Mouse (Mus musculus): ENCODE data around the gene Pnck.

The Pnck gene

DNA sequence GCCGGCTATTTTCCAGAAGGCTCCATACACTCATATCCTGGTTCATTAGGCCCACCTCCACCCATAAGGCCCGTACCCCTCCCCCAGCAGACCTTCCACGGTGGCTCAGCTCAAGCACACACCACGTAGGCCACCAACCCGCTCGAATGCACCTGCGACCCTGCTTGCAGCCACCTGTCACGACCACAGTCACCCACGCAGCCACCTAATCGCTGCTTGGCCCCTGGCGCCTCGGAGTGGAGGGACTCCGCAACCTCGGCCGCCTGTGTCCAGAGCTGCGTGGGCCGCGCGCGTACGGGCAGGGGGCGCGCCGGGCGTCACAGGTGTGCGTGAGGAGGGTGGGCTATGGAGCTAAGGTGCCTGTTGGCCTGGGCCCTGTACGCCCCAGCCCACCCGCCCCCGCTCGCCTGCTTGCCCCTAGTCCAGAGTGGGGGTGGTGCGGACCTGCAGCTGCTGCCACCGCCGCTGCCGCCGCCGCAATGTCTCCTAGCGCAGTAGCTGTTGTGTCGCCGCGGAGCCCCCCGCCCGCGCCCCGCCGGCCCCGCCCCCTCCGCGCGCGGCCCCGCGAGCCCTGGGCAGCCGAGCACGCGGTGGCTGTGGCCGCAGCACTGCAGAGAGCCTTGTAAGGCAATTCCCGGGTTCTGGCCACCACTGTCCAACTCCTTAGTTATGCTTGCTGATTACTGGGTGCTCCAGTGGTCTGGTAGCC is at the start of gene Pnck:
TSS of gene Pnck (minus strand) at position 543 of the 709 bp plus-strand sequence.
- DNase-seq (ENCODE audit: extremely low spot score, low spot score) = peak; percentile 40

DNA sequence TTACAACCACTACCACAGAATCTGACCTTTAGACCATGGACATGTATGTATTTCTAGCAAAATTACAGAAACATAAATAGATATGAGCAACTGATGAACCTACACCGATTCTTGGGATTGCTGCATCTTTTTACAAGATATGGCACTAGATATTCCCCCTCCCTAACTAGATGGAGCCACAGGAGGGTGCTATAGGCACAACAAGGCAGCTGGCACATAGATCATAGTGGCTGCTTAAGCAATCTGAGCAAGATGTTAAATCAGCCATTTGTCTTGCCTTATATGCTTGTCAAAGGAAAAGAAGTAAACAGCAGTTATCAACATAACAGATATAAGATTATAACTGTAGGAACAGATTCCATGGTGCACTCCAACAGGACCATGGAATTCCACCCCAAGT is 40.6 kb upstream of the Pnck start:
- DNase-seq (ENCODE audit: extremely low spot score, low spot score) = no peak

DNA sequence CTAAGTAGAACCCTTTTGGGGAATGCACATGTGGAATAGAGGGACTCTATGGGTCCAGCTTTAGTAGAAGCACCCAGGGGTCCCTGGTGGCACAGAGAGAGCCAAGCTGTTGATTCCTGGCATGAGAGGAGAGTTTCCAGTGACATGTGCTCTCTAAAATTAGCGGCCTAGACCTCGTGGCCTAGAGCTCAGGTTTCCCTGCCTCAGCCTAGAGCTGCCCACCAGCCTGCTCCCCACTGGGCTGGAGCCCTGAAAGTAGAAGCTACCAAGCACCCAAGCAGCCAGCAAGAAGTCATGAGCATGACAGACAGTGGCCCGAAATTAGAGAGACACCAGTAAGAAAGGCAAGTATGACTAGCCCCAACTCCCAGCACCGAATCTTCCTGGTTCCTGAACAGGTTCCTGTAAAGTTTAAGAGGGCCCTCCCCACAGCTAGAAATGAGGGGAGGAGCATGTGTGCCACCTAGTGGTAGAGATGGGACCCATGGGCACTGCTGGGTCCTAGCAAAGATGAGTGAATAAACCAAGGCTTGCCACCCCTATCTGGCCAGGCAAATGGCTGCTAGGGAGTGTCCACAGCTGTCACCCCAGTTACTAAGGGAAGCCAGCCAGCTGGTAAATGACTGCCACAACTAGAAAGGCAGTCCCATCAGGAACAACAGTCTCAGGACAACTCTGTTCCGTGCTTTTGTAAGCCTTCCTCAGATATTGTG is 31.2 kb upstream of the Pnck start:
- DNase-seq (ENCODE audit: extremely low spot score, low spot score) = no peak

DNA sequence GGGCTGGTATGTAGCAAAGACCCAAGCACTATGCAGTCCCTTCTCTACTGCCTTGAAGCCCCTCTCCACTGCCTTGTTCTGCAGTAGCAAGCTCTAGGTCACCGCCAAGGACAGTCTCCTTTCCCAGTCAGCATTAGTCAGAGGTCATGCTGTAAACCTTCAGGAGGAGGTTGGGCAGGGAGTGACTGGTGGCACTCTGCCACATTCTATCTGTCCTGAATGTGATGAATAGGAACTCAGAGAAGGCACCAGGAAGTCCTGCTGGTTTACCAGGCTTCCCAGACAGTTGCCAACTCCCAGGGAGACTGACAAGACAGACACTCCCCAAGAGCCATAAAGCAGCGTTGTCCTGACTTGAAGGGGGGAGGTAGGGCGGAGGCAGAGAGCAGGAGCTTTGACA is 25.7 kb upstream of the Pnck start:
- no peak for DNase-seq (ENCODE audit: extremely low spot score, low spot score)

DNA sequence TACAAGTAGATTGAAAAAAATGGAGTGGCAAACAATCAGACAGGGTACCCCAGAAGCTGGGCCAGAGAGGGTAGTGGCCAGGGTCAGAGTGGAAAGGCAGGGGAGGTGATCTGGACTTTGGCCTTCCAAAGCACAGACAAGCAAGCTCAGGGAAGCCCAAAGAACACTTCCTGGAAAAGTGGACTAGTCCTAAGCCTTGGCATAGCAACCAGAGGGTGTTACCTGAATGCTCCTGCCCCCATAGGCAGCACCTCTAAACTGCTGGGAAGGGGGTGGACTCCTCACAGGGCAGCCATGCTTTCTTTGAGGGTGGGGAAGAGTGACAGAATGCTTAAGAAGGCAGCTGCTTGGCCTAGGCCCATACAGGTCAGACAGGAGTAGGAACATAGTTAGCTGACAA is 25.1 kb upstream of the Pnck start:
- no peak for DNase-seq (ENCODE audit: extremely low spot score, low spot score)

DNA sequence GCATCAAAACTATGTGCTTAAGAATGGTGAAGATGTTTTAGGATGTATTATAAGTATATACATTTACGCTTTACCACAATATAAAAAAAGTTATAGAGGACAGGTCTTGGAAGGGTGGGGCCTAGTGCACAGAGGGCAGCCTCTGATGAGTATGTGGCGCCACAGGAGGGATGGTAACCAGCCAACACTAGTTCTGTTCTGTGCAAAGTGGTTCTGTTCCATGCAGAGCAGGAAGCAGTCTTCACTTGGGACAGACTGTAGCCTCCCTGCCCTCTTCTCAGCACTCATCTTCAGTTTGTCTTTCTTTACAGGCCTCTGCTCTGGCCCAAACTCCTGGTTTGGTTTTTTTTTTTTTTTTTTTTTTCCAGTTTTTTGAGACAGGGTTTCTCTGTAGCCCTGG is 24.2 kb upstream of the Pnck start:
- no peak for DNase-seq (ENCODE audit: extremely low spot score, low spot score)

DNA sequence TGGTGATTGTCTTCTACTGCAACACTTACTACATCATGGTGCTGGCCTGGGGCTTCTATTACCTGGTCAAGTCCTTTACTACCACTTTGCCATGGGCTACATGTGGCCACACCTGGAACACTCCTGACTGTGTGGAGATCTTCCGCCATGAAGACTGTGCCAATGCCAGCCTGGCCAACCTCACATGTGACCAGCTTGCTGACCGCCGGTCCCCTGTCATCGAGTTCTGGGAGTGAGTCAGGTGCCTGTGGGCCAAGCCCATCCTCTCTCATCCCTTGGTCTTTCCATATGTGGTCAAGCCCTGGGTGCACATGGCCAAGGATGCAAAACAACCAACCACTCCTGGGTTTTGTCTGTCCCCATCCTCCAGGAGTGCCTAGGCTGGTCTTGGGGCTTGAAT is 16.8 kb upstream of the Pnck start:
- DNase-seq (ENCODE audit: extremely low spot score, low spot score) = no peak

DNA sequence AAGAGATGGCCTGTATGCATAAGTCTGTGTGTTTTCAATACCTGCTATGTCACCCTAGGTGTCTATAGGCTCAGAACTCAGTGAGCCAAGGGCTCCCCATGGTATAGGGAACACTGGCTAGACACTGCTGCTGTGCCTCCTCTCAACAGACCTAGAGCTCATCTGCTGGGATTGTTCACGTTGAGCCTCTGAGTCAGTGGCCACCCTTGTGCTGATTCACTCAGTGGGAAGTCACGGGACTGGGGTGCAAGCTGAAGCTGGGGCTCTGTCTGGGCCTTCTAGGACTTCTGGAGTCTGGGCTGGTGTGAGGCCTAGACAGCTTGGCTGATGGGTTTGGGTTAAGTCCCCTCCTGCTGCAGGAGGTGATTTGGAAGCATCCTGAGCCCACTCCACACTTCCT is 15.3 kb upstream of the Pnck start:
- DNase-seq (ENCODE audit: extremely low spot score, low spot score) = no peak

DNA sequence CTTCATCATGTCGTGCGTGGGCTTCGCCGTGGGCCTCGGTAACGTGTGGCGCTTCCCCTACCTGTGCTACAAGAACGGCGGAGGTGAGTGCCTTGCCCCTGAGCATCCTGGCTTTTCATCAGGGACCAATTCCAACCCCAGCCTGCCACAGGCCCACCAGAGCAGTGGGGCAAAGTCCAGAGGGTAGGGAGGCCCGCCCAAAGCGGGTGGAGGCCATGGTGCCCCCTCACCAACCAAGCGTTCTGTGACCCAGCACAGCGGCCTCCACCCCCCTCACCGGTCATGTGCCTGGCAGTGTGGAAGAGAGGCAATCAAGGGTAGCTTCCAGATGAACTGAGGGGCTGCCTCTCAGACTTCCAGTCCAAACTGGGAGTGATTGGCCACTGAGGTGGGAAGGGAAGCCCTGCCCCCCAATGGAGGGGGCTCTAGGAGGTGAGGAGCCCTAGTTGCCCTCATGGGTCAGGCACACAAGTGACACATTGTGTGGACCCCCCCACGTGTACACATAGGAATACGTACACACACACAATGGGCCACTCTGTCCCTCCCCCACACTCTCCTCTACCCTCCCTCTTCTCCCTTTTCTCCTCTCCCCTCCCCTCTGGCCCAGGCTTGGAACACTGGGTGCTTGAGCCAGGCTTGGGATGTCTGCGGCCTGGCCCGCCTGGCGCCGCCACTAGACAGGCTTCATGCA is 14.2 kb upstream of the Pnck start:
- DNase-seq (ENCODE audit: extremely low spot score, low spot score) = peak; percentile 36

DNA sequence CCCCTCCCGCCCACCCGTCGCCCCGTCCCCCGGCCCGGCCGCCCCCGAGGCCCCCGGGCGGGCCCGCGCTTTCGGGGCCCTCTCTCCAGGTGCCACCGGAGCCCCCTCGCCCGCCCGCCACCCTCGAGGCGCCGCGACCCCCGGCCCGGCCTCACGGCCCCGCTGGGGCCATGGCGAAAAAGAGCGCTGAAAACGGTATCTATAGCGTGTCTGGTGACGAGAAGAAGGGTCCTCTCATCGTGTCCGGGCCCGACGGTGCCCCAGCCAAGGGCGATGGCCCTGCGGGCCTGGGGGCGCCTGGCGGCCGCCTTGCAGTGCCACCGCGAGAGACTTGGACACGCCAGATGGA is 13.7 kb upstream of the Pnck start:
- no peak for DNase-seq (ENCODE audit: extremely low spot score, low spot score)

DNA sequence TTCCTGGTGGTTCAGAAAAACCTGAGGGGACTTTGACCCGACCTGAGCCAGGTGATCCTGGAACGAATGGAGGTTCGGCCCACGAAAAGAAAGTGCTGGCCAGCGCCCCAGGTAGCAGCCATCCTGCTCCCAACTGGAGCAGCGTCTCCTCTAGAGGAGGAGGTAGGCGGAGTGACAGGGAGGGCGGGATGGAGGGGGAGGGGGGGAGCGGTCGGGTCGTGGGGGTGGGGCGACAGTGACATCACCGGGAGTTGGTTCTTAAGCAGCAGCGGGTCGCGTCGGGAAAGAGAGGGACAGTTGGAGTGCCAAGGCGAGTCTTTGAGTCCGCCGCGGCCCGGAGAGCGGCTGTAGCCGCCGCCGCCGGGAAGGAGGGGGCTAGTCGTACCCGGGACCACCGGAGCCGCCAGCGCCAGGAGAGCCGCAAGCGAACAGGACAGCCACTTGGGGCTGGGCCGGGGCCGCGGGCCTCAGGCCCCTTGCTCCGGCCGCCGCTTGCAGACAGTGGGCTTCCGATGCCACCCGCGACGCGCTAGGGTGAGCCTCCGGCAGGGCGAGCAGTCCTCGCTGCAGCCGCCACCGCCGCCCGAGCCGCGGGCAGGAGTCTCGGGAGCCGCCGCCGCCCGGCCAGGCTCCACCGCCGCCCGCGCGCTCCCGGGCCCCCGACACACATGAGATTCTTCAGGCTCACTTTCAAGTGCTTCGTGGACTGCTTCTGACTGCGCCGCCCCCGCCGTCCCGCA is 13.1 kb upstream of the Pnck start, which contains the start of gene Slc6a8:
TSS of gene Slc6a8 (plus strand) at position 272 of the 740 bp plus-strand sequence.
- peak; percentile 62 for DNase-seq (ENCODE audit: extremely low spot score, low spot score)

DNA sequence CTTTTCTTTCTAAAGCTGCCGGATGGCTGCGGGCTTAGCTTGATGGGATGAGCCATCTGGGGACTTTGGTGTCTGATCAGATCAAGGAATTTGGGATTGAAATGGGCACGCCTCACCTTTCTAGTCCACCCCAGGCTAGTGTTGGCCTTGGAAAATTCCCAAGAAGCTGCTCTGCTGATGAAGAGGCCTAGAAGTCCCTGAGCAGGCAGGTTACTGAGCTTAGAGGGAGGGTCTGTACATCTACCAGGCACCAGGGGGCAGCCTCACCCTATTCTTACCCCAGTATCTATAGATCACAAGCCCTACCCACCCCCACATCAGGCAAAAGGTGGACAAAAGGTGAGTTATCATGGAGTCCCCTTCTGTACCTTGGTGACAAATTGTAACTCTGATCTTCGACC is 12.1 kb upstream of the Pnck start:
- peak; percentile 37 for DNase-seq (ENCODE audit: extremely low spot score, low spot score)

DNA sequence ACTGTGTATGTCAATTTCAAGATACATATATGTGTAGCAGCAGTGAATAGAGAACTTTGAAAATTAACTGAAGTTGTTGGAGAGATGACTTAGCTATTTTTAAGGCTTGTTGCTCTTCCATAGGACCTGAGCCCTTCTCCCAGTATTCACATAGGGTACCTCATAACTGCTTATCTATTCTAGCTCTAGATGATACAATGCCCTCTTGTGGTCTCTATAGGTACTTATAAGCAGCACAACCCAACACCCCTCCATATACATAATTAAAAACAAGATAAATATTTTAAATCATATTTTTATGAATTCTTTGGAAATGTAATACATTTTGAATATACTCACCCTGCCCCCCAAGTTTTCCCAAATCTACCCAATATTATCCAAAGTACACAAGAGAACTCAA is 3.2 kb upstream of the Pnck start:
- no peak for DNase-seq (ENCODE audit: extremely low spot score, low spot score)

DNA sequence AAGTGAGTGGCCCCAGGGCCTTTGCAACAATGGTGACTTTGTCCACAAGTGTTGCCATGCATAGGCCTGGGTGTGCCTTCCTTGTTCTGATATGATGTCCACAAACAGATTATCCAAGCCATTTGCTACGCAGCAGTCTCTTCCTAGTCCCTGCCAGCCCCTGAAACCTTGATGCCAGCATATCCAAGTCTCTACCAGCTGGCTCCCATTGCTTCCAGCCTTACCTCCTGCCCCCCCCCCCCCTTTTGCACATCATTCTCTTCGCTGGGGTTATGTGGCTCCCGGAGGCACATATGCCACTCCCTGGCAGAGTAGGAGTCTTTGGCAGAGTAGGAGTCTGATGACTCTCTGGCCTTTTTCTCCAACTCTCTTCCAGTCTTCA is 358 bp upstream of the Pnck start:
- DNase-seq (ENCODE audit: extremely low spot score, low spot score) = no peak

DNA sequence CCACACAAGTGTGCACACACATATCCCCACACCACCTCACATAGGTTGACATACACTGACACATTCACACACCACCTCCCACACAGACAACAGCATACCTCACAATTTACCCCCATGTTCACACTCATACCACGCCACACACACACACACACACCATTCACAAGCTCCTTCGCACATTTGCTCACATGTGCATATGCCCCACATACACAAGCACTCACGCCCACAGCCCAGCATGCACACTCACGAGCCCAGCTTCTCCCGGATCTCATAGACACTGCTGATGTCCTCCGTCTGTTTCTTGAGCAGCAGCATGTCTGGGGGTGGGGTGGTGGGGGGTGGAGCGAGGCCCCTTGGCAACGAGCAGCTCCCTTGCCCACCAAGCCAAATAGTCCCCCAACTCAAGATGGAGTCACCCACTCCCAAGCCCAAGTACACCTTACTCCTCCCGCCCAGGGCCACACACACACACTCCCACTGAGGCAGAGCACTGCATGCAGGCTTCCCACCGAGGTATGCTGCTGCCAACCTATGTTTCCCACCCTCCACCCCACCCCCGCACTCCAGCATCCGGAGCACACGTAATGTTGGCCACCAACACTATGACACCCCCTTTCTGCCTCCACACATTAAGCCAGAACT is 862 bp downstream of the Pnck start:
- no peak for DNase-seq (ENCODE audit: extremely low spot score, low spot score)

DNA sequence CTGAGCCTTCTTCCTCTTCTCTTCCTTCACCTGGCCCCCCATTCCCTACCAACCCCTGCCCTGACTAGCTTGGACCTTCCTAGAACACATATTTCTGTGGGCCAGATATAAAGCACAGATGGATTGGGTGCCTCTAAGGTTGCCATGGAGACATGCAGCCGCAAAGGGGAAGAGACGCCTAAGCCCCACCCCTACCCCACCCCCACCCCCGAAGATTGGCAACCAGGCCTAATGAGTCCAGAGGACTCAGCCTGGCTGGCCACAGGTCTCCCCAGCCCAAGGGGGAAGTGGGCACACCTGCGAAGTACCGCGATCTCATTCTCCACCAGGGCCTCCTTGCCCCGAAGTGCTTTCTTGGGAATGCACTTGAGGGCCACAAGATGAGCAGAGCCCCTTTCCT is 1.5 kb downstream of the Pnck start:
- no peak for DNase-seq (ENCODE audit: extremely low spot score, low spot score)

DNA sequence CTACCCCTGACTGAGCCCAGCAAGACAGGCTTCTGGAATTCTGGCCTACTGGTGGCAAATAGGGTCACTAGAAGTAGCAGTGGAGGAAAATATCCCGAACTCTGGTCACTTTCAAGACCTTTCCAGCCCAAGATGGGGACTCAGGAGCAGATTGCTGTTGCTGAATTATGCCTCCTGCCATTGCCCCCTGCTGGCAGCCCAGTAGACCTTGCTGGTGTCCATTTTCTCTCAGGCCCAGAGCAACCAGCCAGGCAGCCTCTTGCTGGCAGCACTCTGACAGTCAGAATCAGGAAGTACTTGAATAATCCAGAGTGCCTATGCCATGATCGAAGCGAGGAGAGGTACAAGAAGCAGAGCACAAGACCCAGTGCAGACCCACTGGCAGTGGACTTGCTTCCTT is 4.4 kb downstream of the Pnck start:
- DNase-seq (ENCODE audit: extremely low spot score, low spot score) = no peak

DNA sequence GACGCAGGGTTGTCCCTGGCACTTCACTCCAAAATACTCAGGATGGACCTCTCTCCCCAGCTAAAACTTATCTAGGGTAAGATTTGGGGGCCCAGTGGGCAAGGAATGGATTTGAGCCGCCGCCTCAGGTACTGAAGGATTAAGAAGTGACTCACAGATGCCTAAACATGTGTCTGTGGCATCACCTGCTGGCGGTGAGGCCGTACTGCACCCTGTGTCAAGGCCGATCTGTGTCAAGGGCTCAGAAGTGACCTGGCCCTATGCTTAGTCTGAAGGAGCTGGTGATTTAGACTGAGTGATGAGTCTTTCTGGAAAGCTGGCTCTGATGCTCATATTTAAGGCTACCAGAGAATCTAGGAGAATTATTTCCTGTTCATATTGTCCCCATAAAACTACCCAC is 5.7 kb downstream of the Pnck start:
- peak; percentile 63 for DNase-seq (ENCODE audit: extremely low spot score, low spot score)

DNA sequence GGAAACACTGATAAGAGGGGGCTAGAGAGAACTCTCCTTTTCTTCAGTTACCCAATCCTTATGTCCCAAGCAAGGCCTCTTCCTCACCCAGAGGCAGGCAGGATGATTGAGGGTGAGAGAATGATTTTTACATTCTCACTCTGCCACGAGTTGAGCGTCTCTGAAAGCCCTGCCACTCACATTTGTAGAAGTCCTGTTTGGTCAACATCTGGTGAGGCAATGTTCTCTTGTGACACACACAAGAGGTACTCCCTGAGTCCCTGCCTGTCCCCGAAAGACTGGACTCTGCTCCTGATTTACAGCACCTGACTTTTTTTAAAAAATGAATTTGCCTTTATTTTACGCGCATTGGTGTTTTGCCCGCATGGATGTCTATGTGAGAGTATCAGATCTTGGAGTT is 6.5 kb downstream of the Pnck start:
- no peak for DNase-seq (ENCODE audit: extremely low spot score, low spot score)

DNA sequence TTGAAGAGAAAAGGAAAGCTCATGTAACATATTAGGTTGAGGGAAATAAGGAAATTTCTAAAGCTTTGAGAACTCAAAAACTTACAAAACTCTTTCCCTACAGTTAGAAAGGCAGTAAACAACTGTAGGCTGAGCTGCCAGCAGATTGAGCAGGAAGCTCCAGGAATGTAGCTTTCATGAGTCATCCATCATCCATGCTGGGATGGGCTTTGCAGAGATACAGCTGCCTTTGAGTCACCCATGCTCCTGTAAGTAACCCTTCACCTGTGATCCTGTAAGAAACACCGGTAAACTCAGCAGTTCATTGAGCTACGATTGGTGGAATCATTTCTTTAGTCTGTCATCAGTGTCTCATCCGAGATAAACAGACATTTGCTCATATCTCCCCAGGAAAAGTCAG is 9.0 kb downstream of the Pnck start:
- no peak for DNase-seq (ENCODE audit: extremely low spot score, low spot score)

DNA sequence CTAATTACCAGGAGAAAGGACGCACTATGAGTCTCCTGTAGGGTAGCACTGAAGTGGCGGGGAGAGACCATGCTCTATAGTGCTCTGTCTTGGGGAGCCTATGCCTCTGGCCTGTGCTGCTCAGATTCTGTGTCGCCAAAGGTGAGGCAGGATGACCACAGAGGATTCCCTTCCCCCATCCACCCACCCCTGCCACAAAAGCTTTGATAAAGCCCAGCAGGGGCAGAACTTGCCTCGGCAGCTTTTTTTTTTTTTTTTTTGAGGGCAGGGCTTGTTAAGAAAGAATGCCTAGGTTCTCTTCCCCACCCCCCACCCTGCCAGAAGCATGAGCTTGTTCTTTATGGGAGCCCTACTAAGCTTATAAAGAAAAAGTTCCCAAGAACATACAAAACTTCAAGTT is 14.8 kb downstream of the Pnck start:
- no peak for DNase-seq (ENCODE audit: extremely low spot score, low spot score)
